Mouse (Mus musculus): ENCODE results near the gene Kbtbd12. TPM values are rescaled to one million over a fixed set of nuclear protein-coding genes. Genes with fewer than 3 reads are reported as not detected.

Kbtbd12 gene
- total and polyA plus RNA-seq, 3 experiments, result not detected

- Histone ChIP-seq H3K27me3 (replicated peaks) (no peaks in the 10 kb centered on the region), H3K4me1 (ENCODE audit: control insufficient read depth in 1 of 2, insufficient read depth in 2 of 2) (peaks cover 3 to 32% of the 10 kb centered on the region in 2 experiments; a peak in 3 of 4 replicates), H3K9ac (ENCODE audit: insufficient read depth, low read depth) (no peak overlapping the region), H3K79me2 (replicated peaks; ENCODE audit: control insufficient read depth, extremely low read depth, insufficient read depth, poor library complexity, severe bottlenecking) (no peaks in the 10 kb centered on the region), H3K36me3 (replicated peaks in 1 of 2; ENCODE audit: control insufficient read depth in 1 of 2, insufficient read depth in 1 of 2, low read length in 1 of 2) (no peaks in the 10 kb centered on the region), H3K9me3 (replicated peaks; ENCODE audit: low read length) (peaks cover 4% of the 10 kb centered on the region), H3K27ac (ENCODE audit: insufficient read depth, low read depth) (no peak overlapping the region), H3K4me2 (ENCODE audit: insufficient read depth, low read depth, poor library complexity, severe bottlenecking) (no peak overlapping the region), H3K4me3 (replicated peaks in 1 of 3; ENCODE audit: low read depth in 2 of 3, low read length in 2 of 3, poor library complexity in 1 of 3) (no peak overlapping the region)
- no peak for DNase-seq (ENCODE audit: extremely low read depth)
- TF ChIP-seq MYC (IDR thresholded peaks at IDR 0.05; ENCODE audit: low read depth, low read length), result peak; percentile 92
- no peak for TF ChIP-seq ZMIZ1 (IDR thresholded peaks at IDR 0.05; ENCODE audit: low read depth, low read length)
- no peak for TF ChIP-seq USF1 (IDR thresholded peaks at IDR 0.05; ENCODE audit: low read depth, low read length)
- TF ChIP-seq MAX (IDR thresholded peaks at IDR 0.05; ENCODE audit: low read length), result peak; percentile 87
- dilution Hi-C loops (cut with MboI; ENCODE audit: extremely low pct_ligation_motif_present, extremely low pct_unique_long_range_greater_than_20kb, low sequenced_read_pairs) (no loop called here), in situ Hi-C loops (cut with MboI; ENCODE audit: low pct_ligation_motif_present, low pct_unique_long_range_greater_than_20kb, low sequenced_read_pairs) (no loop called here)
Observed at GRCm38 (mm10) chr6:88662284-88662683, 24.5 kb upstream of the Kbtbd12 start.

DNA sequence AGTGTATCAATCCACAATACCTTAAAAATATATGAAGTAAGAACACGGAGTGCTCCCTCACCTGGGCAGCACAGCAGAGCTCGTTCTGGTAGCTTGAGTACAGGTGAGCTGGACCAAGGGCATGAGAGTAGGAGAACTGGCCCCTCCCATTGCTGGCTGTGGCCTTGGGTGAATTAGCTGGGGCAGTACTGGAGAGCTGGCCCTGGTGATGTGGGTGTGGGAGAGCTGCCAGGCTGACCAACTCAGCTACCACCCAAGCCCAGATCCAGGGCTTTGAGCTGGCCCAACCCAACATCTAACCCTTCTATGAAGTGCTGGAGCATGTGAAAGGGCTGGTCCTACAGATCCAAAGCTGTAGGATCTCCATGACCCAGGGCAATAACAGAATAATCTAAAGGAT lies 23.9 kb upstream of the Kbtbd12 start:
- Histone ChIP-seq H3K27ac (ENCODE audit: insufficient read depth, low read depth) (no peak overlapping the region), H3K4me1 (ENCODE audit: control insufficient read depth in 1 of 2, insufficient read depth in 2 of 2) (peaks cover 5 to 37% of the 10 kb centered on the region in 2 experiments), H3K9ac (ENCODE audit: insufficient read depth, low read depth) (no peak overlapping the region), H3K79me2 (replicated peaks; ENCODE audit: control insufficient read depth, extremely low read depth, insufficient read depth, poor library complexity, severe bottlenecking) (no peaks in the 10 kb centered on the region), H3K4me3 (replicated peaks in 1 of 3; ENCODE audit: low read depth in 2 of 3, low read length in 2 of 3, poor library complexity in 1 of 3) (no peak overlapping the region), H3K9me3 (replicated peaks; ENCODE audit: low read length) (peaks cover 4% of the 10 kb centered on the region), H3K36me3 (replicated peaks in 1 of 2; ENCODE audit: control insufficient read depth in 1 of 2, insufficient read depth in 1 of 2, low read length in 1 of 2) (no peaks in the 10 kb centered on the region), H3K4me2 (ENCODE audit: insufficient read depth, low read depth, poor library complexity, severe bottlenecking) (no peak overlapping the region), H3K27me3 (replicated peaks) (no peaks in the 10 kb centered on the region)
- no peak for DNase-seq (ENCODE audit: extremely low read depth)
- in situ Hi-C loops (cut with MboI; ENCODE audit: low pct_ligation_motif_present, low pct_unique_long_range_greater_than_20kb, low sequenced_read_pairs), result no loop called here
- TF ChIP-seq ZC3H11A (IDR thresholded peaks at IDR 0.05; ENCODE audit: low read depth, low read length) (no peak), RAD21 (IDR thresholded peaks at IDR 0.05; ENCODE audit: low read depth, low read length) (no peak), MAZ (IDR thresholded peaks at IDR 0.05; ENCODE audit: low read depth, low read length) (no peak), MAX (IDR thresholded peaks at IDR 0.05; ENCODE audit: low read length) (no peak), SIN3A (IDR thresholded peaks at IDR 0.05; ENCODE audit: low read length) (no peak), NRF1 (IDR thresholded peaks at IDR 0.05; ENCODE audit: low read depth, low read length) (no peak), ETS1 (conservative IDR thresholded peaks at IDR 0.05; ENCODE audit: low read depth, low read length) (no peak), USF1 (IDR thresholded peaks at IDR 0.05; ENCODE audit: low read depth, low read length) (no peak), EP300 (IDR thresholded peaks at IDR 0.05; ENCODE audit: low read length) (no peak), ELF1 (IDR thresholded peaks at IDR 0.05; ENCODE audit: low read depth, low read length) (no peak), TBP (conservative IDR thresholded peaks at IDR 0.05; ENCODE audit: low read depth, low read length) (no peak), MEF2A (IDR thresholded peaks at IDR 0.05; ENCODE audit: borderline replicate concordance, low read depth, low read length) (no peak), IRF4 (IDR thresholded peaks at IDR 0.05; ENCODE audit: low read depth, low read length) (no peak), TCF12 (IDR thresholded peaks at IDR 0.05; ENCODE audit: low read depth, low read length) (no peak), E2F4 (IDR thresholded peaks at IDR 0.05; ENCODE audit: insufficient replicate concordance, low read depth, low read length) (no peak), JUN (IDR thresholded peaks at IDR 0.05; ENCODE audit: insufficient read depth, low read depth, low read length) (no peak), UBTF (IDR thresholded peaks at IDR 0.05; ENCODE audit: low read depth, low read length) (no peak), CHD1 (IDR thresholded peaks at IDR 0.05; ENCODE audit: low read depth, low read length) (no peak), MXI1 (IDR thresholded peaks at IDR 0.05; ENCODE audit: low read depth, low read length) (no peak), ZNF384 (IDR thresholded peaks at IDR 0.05; ENCODE audit: low read depth, low read length) (no peak)
- dilution Hi-C loops (cut with MboI; ENCODE audit: extremely low pct_ligation_motif_present, extremely low pct_unique_long_range_greater_than_20kb, low sequenced_read_pairs), result no loop called here

Data from CH12.LX (cell line).